Mouse (Mus musculus) stomach, postnatal 0 days (tissue): Measurements from ENCODE around the gene Hk1.

Source experiments
- CTCF ChIP-seq: IDR thresholded peaks from 2 replicates; pipeline ENCODE4 v1.5.1; 2016; ENCODE audit warnings: antibody characterized with exemption, low read depth, mild to moderate bottlenecking, moderate library complexity
- EP300 ChIP-seq: optimal IDR thresholded peaks from 2 replicates; pipeline ENCODE3; 2016; ENCODE audit warnings: antibody characterized with exemption

DNA sequence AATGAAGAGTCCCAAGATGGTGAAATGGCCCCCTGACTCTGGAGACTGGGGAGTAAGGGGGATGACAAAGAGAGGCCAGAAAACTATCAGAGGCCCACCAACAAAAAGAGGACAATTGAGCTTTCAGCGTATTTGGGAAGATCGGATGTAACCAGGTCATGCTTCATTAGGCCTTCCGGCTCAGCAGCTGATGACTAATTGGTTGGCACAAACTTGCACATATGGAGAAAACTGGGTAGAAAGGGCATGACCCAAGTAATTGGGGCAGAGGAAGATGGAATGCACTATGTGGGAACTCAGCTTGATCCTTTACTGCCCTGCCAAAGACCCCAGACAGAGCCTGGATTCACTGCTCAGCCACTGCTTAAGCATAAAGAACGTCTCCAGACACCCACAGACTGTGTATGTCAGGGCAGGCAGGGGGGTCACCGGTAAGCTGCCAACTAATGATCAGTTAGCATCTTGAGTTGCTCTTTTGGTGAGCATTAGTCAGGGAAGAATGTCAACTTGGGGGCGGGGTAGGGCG lies 39.2 kb upstream of the Hk1 start:
- TF ChIP-seq CTCF (no peak), EP300 (no peak)
